Mouse (Mus musculus): ENCODE results near the gene Bbof1. TPM values are rescaled to one million over a fixed set of nuclear protein-coding genes. Genes with fewer than 3 reads are reported as not detected.

The Bbof1 gene
- polyA plus RNA-seq, 1 experiment from 2014 or later, result 1.4 TPM

DNA sequence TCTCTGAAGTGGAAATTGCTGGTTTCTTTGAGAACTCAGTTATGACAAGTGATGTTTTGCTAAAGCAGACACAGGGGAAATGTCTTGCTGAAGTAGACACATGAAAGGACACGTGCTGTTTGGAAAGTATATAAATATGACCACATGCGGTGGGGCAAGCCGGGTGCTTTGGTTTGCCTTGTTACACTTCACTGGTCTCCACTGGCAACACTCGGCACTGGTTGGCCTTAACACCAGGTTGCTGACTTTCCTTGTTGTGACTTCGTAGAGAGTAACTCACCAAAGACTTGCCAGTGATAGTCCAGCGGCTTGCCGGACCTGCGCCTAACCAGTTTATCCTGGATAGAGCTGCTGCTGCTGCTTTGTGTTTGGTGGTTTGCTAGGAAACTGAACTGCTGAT, 20.8 kb upstream of the Bbof1 start:
- Histone ChIP-seq H3K4me3 (replicated peaks) (no peak overlapping the region), H3K27ac (no peak overlapping the region), H3K9ac (no peak overlapping the region), H3K9me3 (no peaks in the 10 kb centered on the region), H3K36me3 (0 out of 2 replicates have a peak, but pooled peaks cover 2% of the 10 kb centered on the region), H3K27me3 (replicated peaks) (no peaks in the 10 kb centered on the region), H3K4me2 (no peak overlapping the region), H3K4me1 (no peaks in the 10 kb centered on the region)
- no peak for ATAC-seq (ENCODE audit: insufficient read depth, low FRiP score, low read depth)
- 89% methylated on average over 8 of the region's 8 CpGs for WGBS

DNA sequence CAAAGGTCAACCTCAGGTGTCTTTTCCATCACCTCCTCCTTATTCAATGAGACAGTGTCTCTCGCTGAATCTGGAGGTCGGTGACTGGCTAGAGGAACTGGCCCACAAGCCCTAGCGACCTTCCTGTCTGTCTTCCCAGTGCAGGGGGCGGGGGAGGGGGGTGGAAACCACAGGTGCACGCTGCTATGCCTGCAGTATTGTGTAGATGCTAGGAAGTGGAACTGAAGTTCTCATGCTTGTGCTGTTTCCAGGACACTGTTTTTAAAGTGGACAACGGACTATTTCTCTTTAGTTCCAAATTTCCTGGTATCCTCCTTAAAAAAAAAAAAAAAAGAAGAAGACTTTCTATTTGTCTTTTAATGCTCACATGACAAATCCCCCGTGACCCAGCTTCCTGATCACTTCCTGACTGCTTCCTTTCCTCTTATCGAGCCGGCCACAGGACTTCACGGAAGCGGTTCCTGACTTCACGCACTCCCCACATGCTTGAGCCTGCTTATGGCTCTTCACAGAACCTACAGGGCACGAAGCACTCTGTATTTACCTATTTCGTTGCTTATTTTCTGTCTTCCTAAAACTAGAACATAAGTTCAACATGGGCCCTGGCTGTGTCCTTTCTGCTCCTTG, 20.0 kb upstream of the Bbof1 start:
- H3K27me3 ChIP-seq (replicated peaks), result no peaks in the 10 kb centered on the region
- ATAC-seq (ENCODE audit: insufficient read depth, low FRiP score, low read depth), result no peak
- no peak overlapping the region for H3K4me3 ChIP-seq (replicated peaks)
- no peak overlapping the region for H3K27ac ChIP-seq
- no peak overlapping the region for H3K9ac ChIP-seq
- no peaks in the 10 kb centered on the region for H3K36me3 ChIP-seq
- H3K9me3 ChIP-seq, result no peaks in the 10 kb centered on the region
- H3K4me2 ChIP-seq, result no peak overlapping the region
- 66% methylated on average over 14 of the region's 14 CpGs for WGBS
- no peaks in the 10 kb centered on the region for H3K4me1 ChIP-seq

DNA sequence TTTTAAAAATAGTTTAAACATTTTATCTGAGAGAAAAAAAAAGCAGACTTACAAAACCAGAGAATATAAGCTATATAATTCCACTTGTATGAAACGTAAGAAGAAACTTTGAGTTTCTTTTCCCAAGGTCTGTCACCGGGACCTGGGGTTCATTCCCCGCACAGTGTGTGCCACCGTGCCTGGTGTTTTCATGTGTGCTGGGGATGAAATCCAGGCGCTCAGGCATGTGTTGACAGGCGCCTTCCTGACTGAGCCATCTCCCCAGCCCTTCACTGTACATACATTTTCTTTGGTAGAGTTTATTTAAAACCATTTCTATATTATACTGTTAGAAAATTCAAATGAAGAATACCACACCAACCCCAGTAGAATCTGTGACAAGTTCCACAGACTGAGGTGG, 18.5 kb upstream of the Bbof1 start:
- ATAC-seq (ENCODE audit: insufficient read depth, low FRiP score, low read depth), result no peak
- H3K9ac ChIP-seq, result no peak overlapping the region
- 87% methylated on average over 6 of the region's 6 CpGs for WGBS

DNA sequence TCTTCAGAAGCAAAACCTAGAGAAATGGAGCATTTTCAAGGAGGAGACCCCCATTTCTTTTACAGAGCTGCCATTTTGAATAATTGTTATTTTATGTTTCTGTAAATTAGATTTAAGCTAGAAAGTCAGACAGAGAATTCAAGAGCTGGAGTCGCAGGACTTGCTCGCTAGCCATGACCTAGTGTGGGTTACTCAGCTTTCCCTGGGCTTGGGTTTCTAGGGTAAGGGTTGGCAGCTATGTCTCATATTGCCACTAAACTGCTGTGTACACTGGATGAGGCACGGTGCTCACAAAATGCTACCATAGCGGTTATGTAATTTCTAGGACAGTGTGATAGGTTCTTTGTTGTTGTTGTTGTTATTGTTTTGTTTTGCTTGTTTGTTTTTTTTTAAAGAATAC, 16.2 kb upstream of the Bbof1 start:
- no peak overlapping the region for H3K4me2 ChIP-seq
- 95% methylated on average over 4 of the region's 4 CpGs for WGBS
- no peaks in the 10 kb centered on the region for H3K27me3 ChIP-seq (replicated peaks)
- H3K36me3 ChIP-seq, result no peaks in the 10 kb centered on the region
- no peaks in the 10 kb centered on the region for H3K4me1 ChIP-seq
- no peak for ATAC-seq (ENCODE audit: insufficient read depth, low FRiP score, low read depth)
- no peak overlapping the region for H3K4me3 ChIP-seq (replicated peaks)
- no peak overlapping the region for H3K27ac ChIP-seq
- no peaks in the 10 kb centered on the region for H3K9me3 ChIP-seq
- H3K9ac ChIP-seq, result no peak overlapping the region

More for the DNA sequence above, 18.5 kb upstream of the Bbof1 start:
- Histone ChIP-seq H3K9me3 (no peaks in the 10 kb centered on the region), H3K4me2 (no peak overlapping the region), H3K27me3 (replicated peaks) (no peaks in the 10 kb centered on the region), H3K4me3 (replicated peaks) (no peak overlapping the region), H3K27ac (no peak overlapping the region), H3K4me1 (no peaks in the 10 kb centered on the region), H3K36me3 (no peaks in the 10 kb centered on the region)

DNA sequence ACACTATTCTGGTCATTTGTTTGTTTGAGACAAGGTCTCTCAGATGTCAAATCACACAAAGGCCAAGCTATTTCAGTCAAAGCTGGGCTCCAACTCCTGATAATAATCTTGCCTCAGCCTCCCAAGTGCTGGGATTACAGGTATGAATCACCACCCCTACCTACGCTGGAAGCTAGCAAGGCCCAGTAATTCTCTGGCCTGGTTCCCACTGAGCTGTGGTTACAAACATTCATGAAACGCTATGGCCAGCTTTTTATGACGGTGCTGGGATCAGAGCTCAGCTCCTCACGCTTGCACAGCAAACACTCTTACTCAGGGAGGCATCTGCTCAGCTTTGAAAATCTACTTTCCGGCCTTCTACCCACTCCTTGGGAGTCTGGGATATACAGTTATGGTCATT, 15.0 kb upstream of the Bbof1 start:
- no peak overlapping the region for H3K4me3 ChIP-seq (replicated peaks)
- H3K4me1 ChIP-seq, result no peaks in the 10 kb centered on the region
- no peaks in the 10 kb centered on the region for H3K27me3 ChIP-seq (replicated peaks)
- WGBS, result 84% methylated on average over 5 of the region's 5 CpGs
- no peaks in the 10 kb centered on the region for H3K9me3 ChIP-seq
- no peaks in the 10 kb centered on the region for H3K36me3 ChIP-seq
- no peak overlapping the region for H3K9ac ChIP-seq
- ATAC-seq (ENCODE audit: insufficient read depth, low FRiP score, low read depth), result no peak
- no peak overlapping the region for H3K4me2 ChIP-seq
- H3K27ac ChIP-seq, result no peak overlapping the region

DNA sequence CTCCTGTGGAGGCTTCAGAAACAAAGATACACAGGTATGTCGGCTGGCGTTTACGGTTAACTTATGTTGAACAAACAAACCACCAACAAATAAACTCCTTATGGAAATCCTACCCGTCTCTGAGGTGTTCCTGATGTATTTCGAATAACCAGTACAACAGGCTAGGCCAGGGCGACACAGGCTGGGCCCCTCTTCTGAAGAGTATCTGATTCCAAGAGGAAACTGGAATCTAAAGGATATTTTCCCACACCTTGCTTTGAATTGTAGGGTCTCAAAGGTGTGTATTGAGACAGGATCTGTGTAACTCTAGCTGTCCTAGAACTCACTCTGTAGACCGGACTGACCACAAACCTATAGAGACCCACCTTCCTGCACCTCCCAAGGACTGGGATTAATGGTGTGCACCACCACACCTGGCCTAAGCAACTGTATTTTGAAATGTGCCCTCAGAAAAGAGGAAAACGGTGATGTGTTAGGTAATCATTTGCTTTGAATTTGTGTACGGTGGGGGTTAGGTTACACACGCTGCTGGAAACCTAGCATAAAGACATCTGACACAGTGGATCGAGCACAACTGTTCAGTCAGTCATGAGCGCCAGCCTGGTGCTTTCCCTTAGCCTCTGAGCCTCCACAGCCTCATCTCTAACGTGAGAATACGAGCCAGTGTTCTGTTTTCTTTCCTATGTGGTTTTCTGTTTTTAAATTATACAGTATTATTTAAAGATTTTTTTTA, 11.8 kb upstream of the Bbof1 start:
- no peak for ATAC-seq (ENCODE audit: insufficient read depth, low FRiP score, low read depth)
- Histone ChIP-seq H3K9me3 (no peaks in the 10 kb centered on the region), H3K27ac (0 out of 2 replicates have a peak overlapping the region, but pooled peaks have one; percentile 17), H3K4me2 (no peak overlapping the region), H3K36me3 (no peaks in the 10 kb centered on the region), H3K4me1 (0 out of 2 replicates have a peak, but pooled peaks cover 4% of the 10 kb centered on the region), H3K9ac (no peak overlapping the region), H3K27me3 (replicated peaks) (no peaks in the 10 kb centered on the region), H3K4me3 (replicated peaks) (no peak overlapping the region)
- WGBS, result 81% methylated on average over 14 of the region's 14 CpGs

DNA sequence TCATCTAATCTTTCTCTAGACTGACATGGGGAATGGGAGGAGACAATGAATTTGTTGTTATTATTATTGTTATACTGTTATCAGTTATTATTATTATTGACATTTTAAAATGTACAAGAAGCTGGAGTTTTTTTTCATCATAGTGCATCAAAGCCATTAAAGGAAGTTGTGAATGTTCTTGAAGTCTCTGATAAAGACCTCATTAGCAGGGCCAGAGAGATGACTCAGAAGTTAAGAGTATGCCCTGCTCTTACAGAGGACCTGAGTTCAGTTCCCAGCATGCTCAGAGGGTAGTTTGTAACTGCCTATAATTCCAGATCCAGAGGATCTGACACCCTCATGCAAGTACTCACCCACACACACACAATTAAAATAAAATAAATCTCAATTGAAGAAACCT, 11.2 kb upstream of the Bbof1 start:
- ATAC-seq (ENCODE audit: insufficient read depth, low FRiP score, low read depth), result no peak
- Histone ChIP-seq H3K4me1 (0 out of 2 replicates have a peak, but pooled peaks cover 4% of the 10 kb centered on the region), H3K9ac (no peak overlapping the region), H3K27me3 (replicated peaks) (no peaks in the 10 kb centered on the region), H3K27ac (no peak overlapping the region), H3K9me3 (no peaks in the 10 kb centered on the region), H3K4me3 (replicated peaks) (no peak overlapping the region), H3K36me3 (no peaks in the 10 kb centered on the region), H3K4me2 (no peak overlapping the region)

DNA sequence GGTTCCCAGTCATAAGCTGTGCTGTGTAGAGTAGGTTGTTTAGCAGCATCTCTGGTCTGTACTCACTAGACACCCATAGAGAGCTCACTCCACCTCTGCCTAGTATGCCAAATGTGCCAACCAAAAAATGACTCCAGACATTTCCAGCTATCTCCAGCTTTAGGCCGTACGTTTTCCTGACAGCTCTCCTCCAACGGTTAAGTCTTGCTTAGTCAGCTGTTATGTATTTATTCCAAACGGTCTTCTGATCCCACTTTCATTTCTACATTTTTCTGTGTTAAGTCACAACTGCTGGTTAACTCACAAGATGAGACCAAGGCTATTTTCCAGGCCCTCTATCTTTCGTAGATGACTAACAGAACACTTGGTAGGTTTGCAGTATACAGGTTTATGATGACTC, 10.2 kb upstream of the Bbof1 start:
- Histone ChIP-seq H3K4me3 (replicated peaks) (no peak overlapping the region), H3K9ac (no peak overlapping the region), H3K9me3 (no peaks in the 10 kb centered on the region), H3K36me3 (no peaks in the 10 kb centered on the region), H3K4me1 (0 out of 2 replicates have a peak, but pooled peaks cover 4% of the 10 kb centered on the region), H3K27ac (no peak overlapping the region), H3K4me2 (no peak overlapping the region), H3K27me3 (replicated peaks) (no peaks in the 10 kb centered on the region)
- ATAC-seq (ENCODE audit: insufficient read depth, low FRiP score, low read depth), result no peak
- 73% methylated on average over 5 of the region's 5 CpGs for WGBS

DNA sequence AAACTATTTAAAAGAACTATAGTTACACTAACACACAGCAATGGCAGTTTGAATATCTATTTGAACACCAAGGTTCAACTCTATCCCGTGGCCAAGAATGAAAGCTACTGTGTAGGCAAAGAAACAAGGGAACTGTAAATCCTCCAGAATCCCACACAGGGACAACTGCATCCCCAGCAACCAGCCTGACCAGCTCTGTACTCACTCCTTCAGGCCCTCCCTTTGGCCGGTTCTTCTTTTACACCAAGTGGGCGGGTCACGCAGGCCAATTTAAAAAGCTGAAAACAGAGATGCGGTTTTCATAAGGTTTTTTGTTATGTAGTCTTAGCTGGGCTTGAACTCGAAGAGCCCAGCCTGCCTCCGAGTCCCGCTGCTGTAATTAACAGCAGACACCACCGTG, 9.7 kb upstream of the Bbof1 start:
- peak overlapping the region; percentile 68 for H3K27ac ChIP-seq
- no peaks in the 10 kb centered on the region for H3K36me3 ChIP-seq
- ATAC-seq (ENCODE audit: insufficient read depth, low FRiP score, low read depth), result no peak
- 70% methylated on average over 9 of the region's 9 CpGs for WGBS
- H3K4me3 ChIP-seq (replicated peaks), result no peak overlapping the region
- H3K9ac ChIP-seq, result no peak overlapping the region
- H3K4me2 ChIP-seq, result no peak overlapping the region
- no peaks in the 10 kb centered on the region for H3K9me3 ChIP-seq
- H3K4me1 ChIP-seq, result 0 out of 2 replicates have a peak, but pooled peaks cover 4% of the 10 kb centered on the region
- no peaks in the 10 kb centered on the region for H3K27me3 ChIP-seq (replicated peaks)

DNA sequence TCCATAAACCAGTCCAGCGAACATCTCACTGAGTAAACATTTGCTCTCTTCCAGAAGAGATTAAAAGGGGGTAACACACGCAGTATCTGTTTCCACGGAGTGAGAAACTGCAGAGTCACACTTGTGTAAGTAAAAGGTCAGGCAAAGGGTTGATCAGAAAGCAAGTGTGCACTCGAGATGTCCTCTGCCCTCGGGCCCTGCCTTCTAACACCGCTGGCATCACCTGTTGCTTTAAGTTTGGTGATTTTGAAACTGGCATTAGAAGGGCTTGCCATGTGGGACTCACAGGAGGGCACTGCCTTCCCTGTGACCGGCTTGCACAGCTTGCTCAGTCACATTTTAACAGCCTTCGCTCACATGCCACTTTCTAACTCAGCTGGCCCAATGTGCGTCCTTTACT, 9.2 kb upstream of the Bbof1 start:
- Histone ChIP-seq H3K9ac (no peak overlapping the region), H3K9me3 (no peaks in the 10 kb centered on the region), H3K4me2 (no peak overlapping the region), H3K36me3 (no peaks in the 10 kb centered on the region), H3K27ac (peak overlapping the region; percentile 68), H3K4me1 (0 out of 2 replicates have a peak, but pooled peaks cover 4% of the 10 kb centered on the region), H3K4me3 (replicated peaks) (no peak overlapping the region), H3K27me3 (replicated peaks) (no peaks in the 10 kb centered on the region)
- 51% methylated on average over 9 of the region's 9 CpGs for WGBS
- ATAC-seq (ENCODE audit: insufficient read depth, low FRiP score, low read depth), result 0 out of 2 replicates have a peak, but pooled peaks have one; percentile 2

DNA sequence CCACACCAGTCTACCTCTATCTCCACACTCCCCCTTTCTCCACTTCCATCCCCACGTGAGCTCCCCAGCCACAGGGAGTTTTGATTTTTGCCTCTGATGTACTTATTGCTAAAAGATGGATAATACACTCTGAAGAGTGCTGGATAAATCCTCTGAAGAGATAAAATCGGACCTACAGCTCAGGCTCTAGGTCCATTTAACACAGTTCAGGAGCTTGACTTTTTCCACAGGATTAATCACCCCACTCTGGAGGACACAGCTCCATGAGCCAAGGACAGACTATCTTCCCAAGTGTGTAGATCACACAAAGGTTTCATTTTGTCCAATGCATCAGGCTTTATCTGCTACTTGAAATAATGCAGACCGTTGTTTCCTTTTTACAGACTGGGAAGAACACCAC, 8.8 kb upstream of the Bbof1 start:
- 66% methylated on average over 3 of the region's 3 CpGs for WGBS
- Histone ChIP-seq H3K36me3 (no peaks in the 10 kb centered on the region), H3K27ac (peak overlapping the region; percentile 68), H3K9me3 (no peaks in the 10 kb centered on the region), H3K4me1 (0 out of 2 replicates have a peak, but pooled peaks cover 4% of the 10 kb centered on the region), H3K4me3 (replicated peaks) (no peak overlapping the region), H3K9ac (no peak overlapping the region), H3K27me3 (replicated peaks) (no peaks in the 10 kb centered on the region), H3K4me2 (no peak overlapping the region)
- no peak for ATAC-seq (ENCODE audit: insufficient read depth, low FRiP score, low read depth)

DNA sequence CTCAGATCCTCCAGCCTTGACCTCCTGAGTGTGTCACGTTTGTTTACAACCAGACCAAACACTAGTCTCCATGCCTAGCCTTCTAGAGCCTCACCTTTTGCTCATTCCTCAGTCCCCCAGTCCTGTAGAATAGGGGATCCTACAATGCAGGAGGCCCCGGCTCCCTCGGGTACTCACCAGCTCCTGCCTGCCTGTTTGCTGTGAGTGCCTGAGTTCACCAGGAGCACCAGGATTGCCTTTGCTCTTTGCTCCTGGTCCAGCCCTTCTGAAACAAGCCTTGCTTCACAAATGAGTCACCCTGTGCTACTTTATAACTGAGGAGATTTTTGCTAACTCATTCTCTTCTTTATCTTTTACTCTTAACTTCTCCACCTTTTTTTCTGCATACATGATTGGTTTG, 8.2 kb upstream of the Bbof1 start:
- no peak overlapping the region for H3K9ac ChIP-seq
- 0 out of 2 replicates have a peak, but pooled peaks cover 4% of the 10 kb centered on the region for H3K4me1 ChIP-seq
- H3K36me3 ChIP-seq, result no peaks in the 10 kb centered on the region
- H3K4me3 ChIP-seq (replicated peaks), result no peak overlapping the region
- H3K4me2 ChIP-seq, result no peak overlapping the region
- no peaks in the 10 kb centered on the region for H3K27me3 ChIP-seq (replicated peaks)
- 28% methylated on average over 3 of the region's 3 CpGs for WGBS
- ATAC-seq (ENCODE audit: insufficient read depth, low FRiP score, low read depth), result peak; percentile 57; the same call in 1 of the 2 replicates
- peak overlapping the region; percentile 68; the same call in 1 of the 2 replicates for H3K27ac ChIP-seq
- no peaks in the 10 kb centered on the region for H3K9me3 ChIP-seq

All from stomach, embryonic 15.5 days (tissue).